Mouse (Mus musculus): ENCODE measurements around the gene Fam151a. TPM values are rescaled to one million over a fixed set of nuclear protein-coding genes. Genes with fewer than 3 reads are reported as not detected.

The Fam151a gene
- polyA plus RNA-seq (2012): not detected in 2 replicates

DNA sequence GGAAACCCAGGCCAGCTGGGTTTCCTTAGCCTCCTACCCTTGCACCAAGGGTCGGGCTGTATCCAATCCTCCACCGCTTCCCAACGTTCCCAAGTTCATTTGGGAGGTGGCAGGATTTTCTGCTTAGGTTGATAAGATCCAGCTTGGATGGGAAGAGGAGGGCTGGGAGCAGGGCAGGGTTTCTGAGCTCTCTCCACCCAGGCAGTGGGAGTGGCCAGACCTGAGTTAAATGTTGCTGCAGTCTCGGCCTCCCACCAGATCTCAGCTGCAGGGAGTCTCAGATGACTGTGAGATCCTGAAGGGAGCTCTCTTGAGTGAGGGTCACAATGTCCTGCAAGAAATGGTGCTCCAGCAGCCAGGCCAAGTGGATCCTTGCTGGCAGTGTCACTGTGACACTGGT is at the start of gene Fam151a:
Fam151a (plus strand) TSS at position 254 of the 400 bp plus-strand sequence.
- no peak for TF ChIP-seq GATA1 (IDR thresholded peaks at IDR 0.05; ENCODE audit: low read length)

DNA sequence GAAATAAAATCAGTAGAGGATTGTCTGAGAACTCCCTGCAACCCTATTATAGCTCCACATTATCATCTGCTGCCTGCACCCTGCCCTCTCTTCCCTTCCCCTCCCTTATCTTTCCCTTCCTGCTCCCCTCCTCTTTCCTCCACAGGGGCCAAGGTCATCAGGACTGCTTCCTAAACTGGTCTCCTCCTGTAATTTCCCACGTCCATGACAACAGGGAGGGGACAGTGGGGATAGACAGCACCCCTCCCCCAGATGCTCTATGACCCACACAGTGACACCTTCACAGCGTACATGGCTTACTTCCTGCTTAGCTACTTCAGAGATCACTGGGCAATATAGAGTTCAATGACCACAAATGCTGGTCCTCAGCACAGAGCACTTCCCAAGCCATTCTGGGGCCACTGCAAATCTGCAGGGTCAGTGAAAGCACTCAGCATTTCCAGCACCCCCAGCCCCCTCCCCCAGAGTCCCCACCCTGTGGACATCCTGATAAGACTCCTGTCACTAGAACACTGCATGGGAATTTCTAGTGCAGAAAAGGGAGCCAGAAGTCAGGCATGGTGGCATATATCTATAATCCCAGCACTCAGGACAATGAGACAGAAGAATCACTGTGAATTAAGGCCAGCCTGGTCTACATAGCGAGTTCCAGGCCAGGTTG is 44.9 kb upstream of the Fam151a start:
- no peak for TF ChIP-seq GATA1 (IDR thresholded peaks at IDR 0.05; ENCODE audit: low read length)

DNA sequence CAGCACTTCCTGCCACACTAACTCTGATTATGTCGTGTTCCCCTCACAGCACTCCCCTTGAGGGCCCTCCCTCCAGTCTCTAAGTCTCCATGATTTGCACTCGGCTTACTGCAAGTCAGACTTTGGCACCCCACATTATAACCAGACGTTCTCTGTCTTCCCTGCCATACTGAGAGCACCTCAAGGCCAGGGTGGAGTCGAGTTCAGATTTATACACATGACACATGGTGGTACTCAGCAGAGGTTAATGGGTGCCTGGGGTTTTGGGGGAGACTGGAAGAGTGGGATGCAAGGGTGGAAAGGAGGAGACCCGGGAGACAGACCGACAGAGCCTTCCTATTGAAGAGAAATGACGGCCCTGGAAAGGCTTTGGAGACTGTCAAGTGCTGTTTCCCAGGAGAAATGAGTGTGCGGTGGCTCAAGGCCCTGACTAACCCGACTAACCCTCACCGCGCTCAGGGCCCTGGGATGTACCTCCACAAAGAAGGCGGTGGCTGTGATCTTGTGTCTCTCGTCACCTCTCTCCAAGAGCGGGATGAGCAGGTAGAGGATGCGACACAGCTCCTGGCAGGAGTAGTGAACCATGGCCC is 39.8 kb upstream of the Fam151a start:
- no peak for TF ChIP-seq GATA1 (IDR thresholded peaks at IDR 0.05; ENCODE audit: low read length)

DNA sequence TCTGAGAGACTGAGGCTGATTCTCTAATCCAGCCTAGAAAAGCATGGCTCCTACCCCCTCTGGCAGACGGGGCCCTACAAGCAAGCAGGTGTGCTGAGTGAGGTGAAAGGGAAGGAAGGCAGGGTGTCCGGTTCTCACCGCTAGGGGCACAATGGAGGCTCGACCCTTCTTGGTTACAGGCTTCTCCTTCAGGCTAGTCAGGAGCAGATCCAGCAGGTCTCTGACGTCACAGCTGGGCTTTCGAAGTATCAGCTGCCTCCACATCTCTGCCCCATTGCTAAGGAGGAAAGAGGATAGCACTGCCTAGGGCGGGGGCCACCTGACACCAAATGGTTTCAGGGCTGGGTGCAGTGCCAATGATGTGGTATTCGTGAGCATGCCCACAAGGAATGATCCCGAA is 33.7 kb upstream of the Fam151a start:
- TF ChIP-seq GATA1 (IDR thresholded peaks at IDR 0.05; ENCODE audit: low read length): no peak

DNA sequence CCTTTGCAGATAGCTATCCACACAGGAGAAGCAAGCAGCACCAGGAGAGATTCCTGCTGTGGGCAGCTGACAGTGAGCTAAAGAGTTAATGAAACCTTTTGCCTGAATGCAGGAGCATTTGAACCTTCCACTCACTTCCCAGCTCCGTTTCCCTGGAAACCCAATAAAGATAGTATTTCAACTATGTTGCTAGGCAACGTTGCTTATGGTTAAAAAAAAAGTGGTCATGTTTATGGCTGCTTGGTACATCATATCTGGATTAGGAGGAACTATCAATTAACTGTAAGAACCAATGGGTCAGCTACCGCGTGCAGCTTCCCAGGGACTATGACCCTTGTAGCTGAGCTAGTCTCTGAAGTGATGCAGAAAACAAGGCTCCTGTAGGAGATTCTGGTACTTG is 32.9 kb upstream of the Fam151a start:
- TF ChIP-seq GATA1 (IDR thresholded peaks at IDR 0.05; ENCODE audit: low read length): no peak

DNA sequence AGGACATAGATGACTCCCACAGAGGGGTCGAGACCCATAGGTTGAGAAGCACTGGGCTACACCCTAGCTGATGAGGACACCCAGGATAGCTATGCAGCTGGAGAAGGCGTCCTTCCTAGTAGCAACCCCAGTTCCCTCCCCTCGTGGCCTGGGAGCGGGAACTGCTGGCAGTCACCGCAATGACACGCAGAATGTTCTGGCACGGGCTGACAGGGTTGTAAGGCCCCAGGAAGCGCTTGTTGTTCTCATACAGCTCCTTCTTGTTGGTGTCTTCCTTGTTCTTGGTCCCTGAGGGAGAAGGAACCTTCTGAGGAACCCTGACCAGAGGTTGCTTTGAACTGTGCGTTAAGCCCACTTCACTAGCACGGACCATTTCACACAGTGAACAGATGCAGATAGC is 29.7 kb upstream of the Fam151a start:
- TF ChIP-seq GATA1 (IDR thresholded peaks at IDR 0.05; ENCODE audit: low read length): no peak

DNA sequence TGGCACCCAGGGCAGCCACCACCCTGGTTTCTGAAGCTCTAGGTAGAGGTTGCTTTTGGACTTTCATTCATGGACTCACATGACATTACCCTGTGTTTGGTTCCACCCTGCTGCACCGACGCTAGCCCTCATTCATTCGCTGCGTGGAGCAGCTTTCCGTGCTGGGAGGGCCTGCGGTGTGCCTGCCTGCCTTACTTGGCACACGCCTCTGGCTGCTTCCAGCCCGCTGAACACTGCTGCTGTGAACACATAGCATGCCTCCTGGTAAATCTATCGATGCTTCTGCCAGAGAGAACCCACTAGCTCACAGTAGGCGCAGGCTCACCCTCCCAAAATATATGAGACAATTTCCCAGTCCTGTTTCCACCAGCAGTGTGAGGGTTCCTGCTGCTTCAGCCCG is 29.3 kb upstream of the Fam151a start:
- TF ChIP-seq GATA1 (IDR thresholded peaks at IDR 0.05; ENCODE audit: low read length): no peak

DNA sequence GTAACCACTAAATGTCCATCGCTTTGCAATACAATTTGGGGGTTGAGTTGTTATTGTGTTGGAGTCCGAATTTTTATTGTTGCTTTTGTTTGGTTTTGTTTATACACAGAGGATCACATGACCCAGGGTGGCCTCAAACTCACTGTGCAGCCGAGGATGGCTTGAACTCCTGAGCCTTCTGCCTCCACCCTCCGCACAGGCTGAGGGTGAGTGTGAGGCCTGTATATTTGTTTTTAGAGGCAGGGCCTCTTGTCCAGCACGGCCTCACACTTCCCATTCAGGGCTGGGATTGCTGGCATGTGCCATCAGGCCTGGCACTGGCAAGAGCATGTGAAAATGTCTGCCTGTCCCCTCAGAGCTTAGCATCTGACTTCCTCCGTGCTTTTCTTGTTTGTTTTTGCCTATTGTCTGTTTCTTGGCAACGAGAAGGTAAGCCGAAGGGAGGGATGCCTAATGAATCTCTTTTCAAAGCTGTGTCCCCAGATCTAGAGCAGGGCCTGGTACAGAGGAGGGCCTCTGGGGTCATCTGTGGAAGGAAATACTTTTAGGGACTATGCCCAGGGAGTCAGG is 28.5 kb upstream of the Fam151a start:
- TF ChIP-seq GATA1 (IDR thresholded peaks at IDR 0.05; ENCODE audit: low read length): no peak

DNA sequence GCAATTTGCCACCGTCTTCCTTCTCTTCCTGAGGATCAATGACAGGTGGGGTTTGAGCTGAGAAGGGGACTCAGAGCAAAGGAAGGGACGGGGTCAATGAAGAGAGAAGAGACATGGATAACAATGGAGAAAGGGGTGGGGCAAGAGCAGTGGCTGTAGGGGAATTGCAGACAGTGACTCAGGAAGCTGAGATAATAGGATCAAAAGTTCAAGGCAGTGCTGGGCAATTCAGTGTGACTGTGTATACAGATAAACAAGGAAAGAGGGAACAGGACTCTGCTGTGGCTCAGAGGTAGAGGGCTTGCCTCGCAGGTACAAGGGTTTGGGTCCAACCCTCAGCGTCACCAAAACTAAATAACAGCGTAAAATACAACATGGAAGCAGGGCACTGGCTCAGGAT is 25.7 kb upstream of the Fam151a start:
- no peak for TF ChIP-seq GATA1 (IDR thresholded peaks at IDR 0.05; ENCODE audit: low read length)

DNA sequence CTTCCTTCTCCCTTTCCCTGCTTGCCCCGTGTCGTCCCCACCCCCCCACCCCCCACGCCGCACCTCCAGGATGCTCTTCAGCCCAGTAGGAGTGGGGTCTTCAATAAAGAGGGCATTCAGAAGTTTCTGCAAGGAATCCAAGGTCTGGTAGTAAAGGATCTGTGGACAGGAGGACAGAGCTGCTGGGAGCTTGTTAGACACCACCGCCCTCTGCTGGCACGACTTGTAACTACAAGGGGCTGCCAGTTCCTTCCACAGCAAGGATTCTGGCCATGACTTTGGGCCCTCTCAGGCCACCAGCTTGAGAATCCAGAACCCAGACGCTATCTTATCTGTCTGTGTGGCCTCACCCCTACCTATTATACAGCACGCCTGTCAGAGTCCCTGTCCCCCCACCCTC is 25.3 kb upstream of the Fam151a start:
- no peak for TF ChIP-seq GATA1 (IDR thresholded peaks at IDR 0.05; ENCODE audit: low read length)

DNA sequence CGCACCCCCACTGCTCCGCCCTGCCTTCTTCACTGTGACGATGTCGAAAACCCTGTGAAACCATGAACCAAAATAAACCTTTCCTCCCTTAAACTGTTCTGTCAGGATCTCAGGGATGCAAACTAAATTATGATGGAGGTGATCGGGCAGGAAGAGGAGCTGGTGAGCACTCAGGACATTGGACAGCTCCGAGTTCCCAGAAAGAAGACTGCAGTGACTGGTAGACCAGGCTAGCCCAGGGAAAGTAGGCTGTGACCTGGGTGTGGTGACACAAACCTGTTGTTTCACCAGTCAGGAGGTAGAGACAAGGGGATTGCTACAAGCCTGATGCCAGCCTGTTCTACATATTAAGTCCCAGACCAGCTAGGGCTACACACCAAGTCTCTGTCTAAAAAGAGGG is 20.1 kb upstream of the Fam151a start:
- no peak for TF ChIP-seq GATA1 (IDR thresholded peaks at IDR 0.05; ENCODE audit: low read length)

DNA sequence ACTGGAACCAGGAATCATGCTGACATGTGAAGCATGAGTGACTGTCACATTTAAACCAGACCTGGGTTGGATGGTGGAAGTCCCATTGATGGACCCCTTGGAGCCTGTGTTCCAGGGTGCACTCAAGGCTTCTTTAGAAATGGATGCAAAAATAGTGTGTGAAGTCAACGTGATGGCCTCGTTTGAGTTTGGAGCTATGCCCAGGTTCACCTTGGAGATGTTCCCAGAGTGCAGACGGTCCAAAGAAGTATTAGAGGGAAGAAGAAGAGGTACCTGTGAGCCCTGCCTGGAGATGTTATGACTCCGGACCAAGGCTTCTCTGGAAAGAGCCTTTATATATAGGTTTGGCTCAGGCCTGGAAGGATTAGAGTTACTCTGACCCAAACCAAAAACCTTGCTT is 13.1 kb upstream of the Fam151a start:
- TF ChIP-seq GATA1 (IDR thresholded peaks at IDR 0.05; ENCODE audit: low read length): no peak

DNA sequence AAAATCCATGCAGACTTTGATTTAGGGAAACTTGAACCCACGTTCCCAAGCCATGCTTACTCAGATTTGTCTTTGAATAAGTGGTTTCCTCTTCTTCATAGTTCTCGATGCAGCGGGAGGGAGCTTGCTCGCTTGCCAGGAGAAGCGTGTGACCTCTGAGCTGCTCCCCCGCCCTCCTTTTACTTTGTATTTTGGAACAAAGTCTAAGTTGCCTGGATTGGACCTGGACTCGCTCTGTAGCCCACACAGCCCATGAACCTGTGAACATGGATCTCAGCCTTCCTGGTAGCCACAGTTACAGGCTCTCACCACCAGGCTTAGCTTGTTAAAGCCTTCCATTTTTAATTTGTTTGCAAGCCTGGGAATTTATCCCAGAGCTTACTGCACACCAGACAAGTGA is 2.9 kb upstream of the Fam151a start, which contains the start of gene Mroh7:
Mroh7 (minus strand) TSS at position 112 of the 400 bp plus-strand sequence.
- no peak for TF ChIP-seq GATA1 (IDR thresholded peaks at IDR 0.05; ENCODE audit: low read length)

DNA sequence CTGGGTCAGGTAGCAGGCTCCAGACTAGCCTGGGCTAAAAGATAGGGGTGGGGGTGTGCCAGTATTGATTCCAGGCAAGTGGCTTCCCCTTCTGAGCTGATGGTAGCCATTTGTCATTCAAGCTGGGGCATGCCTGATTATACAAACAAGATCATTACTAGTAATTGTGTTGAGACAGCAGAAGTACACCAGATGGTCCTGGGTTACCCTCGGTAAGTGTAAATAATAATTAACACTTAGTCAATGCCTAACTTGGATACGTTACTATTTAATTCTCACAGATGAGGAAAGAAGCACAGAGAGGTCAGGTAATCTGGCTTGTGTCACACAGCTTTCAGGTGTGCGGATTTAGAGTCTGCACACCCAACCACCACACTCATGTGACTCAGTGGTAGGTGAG is 4.2 kb downstream of the Fam151a start:
- no peak for TF ChIP-seq GATA1 (IDR thresholded peaks at IDR 0.05; ENCODE audit: low read length)

DNA sequence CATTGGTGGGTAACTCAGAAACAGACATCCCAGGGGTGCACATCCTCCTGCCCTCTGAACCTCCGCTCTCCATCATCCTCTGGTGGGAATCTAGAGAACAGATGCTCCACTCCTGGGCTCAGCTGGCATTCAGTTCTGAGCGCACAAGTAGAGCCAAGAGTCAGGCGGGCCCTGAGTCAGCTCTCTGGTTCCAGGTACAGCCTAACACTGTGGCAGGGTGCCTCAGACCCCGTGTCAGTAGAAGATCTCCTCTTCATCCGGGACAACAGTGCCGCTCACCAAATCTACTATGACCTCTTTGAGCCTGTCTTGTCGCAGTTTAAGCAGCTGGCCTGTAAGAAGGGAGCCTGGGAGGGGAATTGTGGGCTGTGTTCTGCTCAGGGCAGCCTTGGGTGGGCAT is 12.2 kb downstream of the Fam151a start:
- no peak for TF ChIP-seq GATA1 (IDR thresholded peaks at IDR 0.05; ENCODE audit: low read length)

DNA sequence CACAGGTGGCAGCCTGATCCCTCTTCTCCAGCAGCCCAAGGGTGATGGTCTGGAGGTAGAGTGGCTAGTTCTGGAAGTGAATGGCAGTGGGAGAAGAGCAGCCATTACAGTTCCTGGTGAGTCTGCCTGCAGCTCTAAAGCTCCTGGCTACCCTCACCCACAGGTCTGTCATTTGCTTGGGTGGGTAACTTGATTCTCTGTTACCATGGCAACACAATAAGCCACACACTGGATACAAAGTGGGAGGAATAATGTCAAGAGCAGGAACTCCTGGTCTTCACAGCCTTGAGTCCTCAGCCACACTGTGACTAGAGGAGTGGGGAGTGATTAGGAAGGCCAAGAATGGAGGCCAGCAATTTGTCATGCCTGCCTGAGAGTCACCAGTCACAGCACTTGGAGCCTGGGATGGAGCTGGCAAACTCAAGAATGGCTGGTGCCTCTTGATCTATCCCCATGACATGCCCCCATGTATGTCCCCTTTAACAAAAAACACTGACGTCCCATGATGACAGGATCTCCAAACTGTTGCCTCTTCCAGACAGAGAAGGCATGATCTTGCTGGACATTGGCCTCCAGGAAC is 13.4 kb downstream of the Fam151a start:
- TF ChIP-seq GATA1 (IDR thresholded peaks at IDR 0.05; ENCODE audit: low read length): no peak

DNA sequence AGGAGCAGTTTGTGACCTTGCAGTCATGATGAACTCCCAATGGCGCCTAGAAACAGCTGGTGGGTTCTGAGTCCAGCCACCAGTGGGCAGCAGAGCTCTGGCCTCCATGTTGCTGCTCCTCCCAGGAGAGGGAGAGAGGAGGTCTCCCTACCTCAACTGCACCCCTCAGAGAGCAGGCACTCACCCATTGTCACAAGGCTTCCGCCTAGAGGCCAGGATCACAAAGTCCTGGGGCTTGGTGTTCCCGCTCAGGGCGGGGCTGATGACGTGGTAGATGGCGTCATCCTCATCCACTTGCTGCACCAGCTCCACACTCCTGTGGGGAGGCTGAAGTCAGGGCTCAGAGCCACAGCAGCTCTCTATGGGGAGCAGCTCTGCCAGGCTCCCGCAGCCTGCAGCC is 16.0 kb downstream of the Fam151a start:
- TF ChIP-seq GATA1 (IDR thresholded peaks at IDR 0.05; ENCODE audit: low read length): no peak

All from G1E-ER4 (cell line).